Mouse (Mus musculus) left cerebral cortex, postnatal 14 days (tissue): ENCODE results near the gene Rtf2. TPM values are rescaled to one million over a fixed set of nuclear protein-coding genes. Genes with fewer than 3 reads are reported as not detected.
A peak's percentile ranks its signal among the peaks of the same experiment; 100 is the strongest.

ENCODE experiments used
- DNase-seq, 2 experiments: peaks; one replicate each; pipeline ENCODE4 v3.0.0; 2021 to 2022; ENCODE audit warnings: low spot score in 2 of 2, mixed read lengths in 1 of 2
- intact Hi-C: fragments of 180-260 bp; cut with DNase I; formaldehyde crosslinking; loops from one replicate; pipeline ENCODE4 v1.15.1; 2025
- total RNA-seq, 2 experiments: library from RNA; stranded (reverse); gene quantifications; 2 replicates each; pipeline ENCODE4 v1.2.3; 2021

Gene Rtf2
- total RNA-seq, 2 experiments from 2014 or later: 67.1 to 69.8 TPM

GRCm38 (mm10) chr2:172430609-172431008 lies 9.7 kb upstream of the Rtf2 start:
- DNase-seq: peak in 1 of 2 experiments; percentile 41
- intact Hi-C loops: loop anchor here (10.0 kb wide), 1 partner anchor 206 kb away; no protein-coding TSS in a partner anchor

GRCm38 (mm10) chr2:172433746-172434145 lies 6.6 kb upstream of the Rtf2 start:
- DNase-seq: no peak
- intact Hi-C loops: loop anchor here (10.0 kb wide), 1 partner anchor 209 kb away; no protein-coding TSS in a partner anchor

GRCm38 (mm10) chr2:172437371-172437952 lies 2.9 kb upstream of the Rtf2 start:
- no peak for DNase-seq
- intact Hi-C loops: loop anchor here (10.0 kb wide), 1 partner anchor 213 kb away; no protein-coding TSS in a partner anchor

- intact Hi-C loops: loop anchor here (2.0 kb wide), 1 partner anchor 70 kb away; the partner anchor contains the start of genes Aurka and Cstf1
- DNase-seq: no peak
These were observed 267 bp downstream of the Rtf2 start for GRCm38 (mm10) chr2:172440640-172441005.

- DNase-seq: no peak
- intact Hi-C loops: loop anchor here (2.0 kb wide), 1 partner anchor 70 kb away; the partner anchor contains the start of genes Aurka and Cstf1
These were observed 820 bp downstream of the Rtf2 start for GRCm38 (mm10) chr2:172441176-172441575.

- DNase-seq: no peak
- intact Hi-C loops: no loop called here
These were observed 5.3 kb downstream of the Rtf2 start for GRCm38 (mm10) chr2:172445617-172446016.

GRCm38 (mm10) chr2:172447317-172447716 lies 7.0 kb downstream of the Rtf2 start:
- peak in 1 of 2 experiments; percentile 32 for DNase-seq
- intact Hi-C loops: no loop called here

- intact Hi-C loops: no loop called here
- DNase-seq: no peak
These were observed 8.0 kb downstream of the Rtf2 start for GRCm38 (mm10) chr2:172448329-172448728.

GRCm38 (mm10) chr2:172450640-172451039 lies 10.3 kb downstream of the Rtf2 start:
- intact Hi-C loops: no loop called here
- no peak for DNase-seq

GRCm38 (mm10) chr2:172452031-172452430 lies 11.7 kb downstream of the Rtf2 start:
- intact Hi-C loops: no loop called here
- no peak for DNase-seq

GRCm38 (mm10) chr2:172452458-172452857 lies 12.1 kb downstream of the Rtf2 start:
- no peak for DNase-seq
- intact Hi-C loops: no loop called here

- intact Hi-C loops: no loop called here
- DNase-seq: no peak
These were observed 18.1 kb downstream of the Rtf2 start, which contains the start of gene Gcnt7 for GRCm38 (mm10) chr2:172458496-172458895. Gene Gcnt7, minus strand, starts transcription at chr2:172458596.

GRCm38 (mm10) chr2:172460647-172461046 lies 20.3 kb downstream of the Rtf2 start:
- intact Hi-C loops: no loop called here

GRCm38 (mm10) chr2:172462813-172463212 lies 22.5 kb downstream of the Rtf2 start:
- intact Hi-C loops: no loop called here

More at GRCm38 (mm10) chr2:172460647-172461046, 20.3 kb downstream of the Rtf2 start:
- DNase-seq: no peak

GRCm38 (mm10) chr2:172466427-172467132 lies 26.2 kb downstream of the Rtf2 start:
- intact Hi-C loops: no loop called here
- DNase-seq: no peak

More at GRCm38 (mm10) chr2:172462813-172463212, 22.5 kb downstream of the Rtf2 start:
- DNase-seq: no peak

GRCm38 (mm10) chr2:172467206-172467605 lies 26.9 kb downstream of the Rtf2 start:
- intact Hi-C loops: no loop called here
- no peak for DNase-seq

GRCm38 (mm10) chr2:172468346-172468819 lies 28.0 kb downstream of the Rtf2 start:
- no peak for DNase-seq
- intact Hi-C loops: no loop called here

- intact Hi-C loops: loop anchor here (10.0 kb wide), 1 partner anchor 302 kb away; no protein-coding TSS in a partner anchor
- no peak for DNase-seq
These were observed 32.0 kb downstream of the Rtf2 start, which contains the start of gene Fam209 for GRCm38 (mm10) chr2:172472318-172472717. Gene Fam209, plus strand, starts transcription at chr2:172472520.

GRCm38 (mm10) chr2:172473591-172473990 lies 33.2 kb downstream of the Rtf2 start:
- no peak for DNase-seq
- intact Hi-C loops: loop anchor here (10.0 kb wide), 1 partner anchor 301 kb away; no protein-coding TSS in a partner anchor

- DNase-seq: no peak
- intact Hi-C loops: loop anchor here (5.0 to 10.0 kb wide), 3 partner anchors 300 to 607 kb away; no protein-coding TSS in a partner anchor
These were observed 34.6 kb downstream of the Rtf2 start for GRCm38 (mm10) chr2:172474970-172475369.
